Mouse (Mus musculus): ENCODE data around the gene Stk31.
A peak's percentile ranks its signal among the peaks of the same experiment; 100 is the strongest.

GRCm38 (mm10) chr6:49519053-49519452 lies 123.6 kb downstream of the Stk31 start:
- TF ChIP-seq CTCF (IDR thresholded peaks at IDR 0.05; ENCODE audit: low read depth): peak; percentile 78
- TF ChIP-seq EP300 (IDR thresholded peaks at IDR 0.05; ENCODE audit: low read depth): no peak

All from liver, postnatal 0 days (tissue).